Mouse (Mus musculus): ENCODE measurements at regions not wholly inside any gene's neighbourhood (a gene's known extent, or its start where the extent isn't known, plus 50 kb on each side); places are given as distances from the start of the nearest gene placed in this dataset.
"Not testable (repeated sequence)": the region's sequence is repeated elsewhere in the genome, so short reads cannot be mapped to it uniquely, and the experiment has no call there.

- intact Hi-C loops (cut with DNase I), result not testable (repeated sequence)
Observed at GRCm38 (mm10) chr9:113095421-113095820, 612.6 kb downstream of the Pdcd6ip start.

GRCm38 (mm10) chr9:113093863-113094390 lies 614.1 kb downstream of the Pdcd6ip start:
- intact Hi-C loops (cut with DNase I), result no loop called here

GRCm38 (mm10) chr9:113091881-113092280 lies 616.2 kb downstream of the Pdcd6ip start:
- intact Hi-C loops (cut with DNase I), result no loop called here

- intact Hi-C loops (cut with DNase I), result no loop called here
Observed at GRCm38 (mm10) chr9:113087786-113088185, 620.3 kb downstream of the Pdcd6ip start.

DNA sequence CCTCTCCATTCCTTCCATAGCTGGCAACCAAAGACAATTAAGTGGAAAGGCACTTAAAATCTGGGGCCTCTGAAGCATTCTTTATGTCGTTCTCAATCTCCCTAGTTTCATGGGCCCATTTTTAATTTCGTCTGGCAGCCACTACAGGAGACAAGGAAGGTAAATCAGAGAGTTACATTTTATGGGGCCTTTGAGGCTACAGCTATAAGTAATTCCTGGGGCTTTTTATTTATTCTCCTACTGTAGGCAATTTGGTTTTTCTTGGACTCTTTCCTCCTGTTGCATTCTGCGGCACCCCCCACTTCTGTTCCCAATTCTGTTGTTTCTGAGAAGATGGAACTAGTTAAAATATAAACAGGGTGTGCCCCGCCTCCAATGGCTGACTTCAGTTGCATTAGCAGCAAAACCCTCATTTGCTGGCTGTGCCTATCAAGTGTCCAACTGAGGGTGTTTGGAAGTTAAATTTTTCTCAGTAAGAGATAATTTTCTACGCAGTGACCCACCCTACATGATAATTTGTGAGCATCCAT lies 622.7 kb downstream of the Pdcd6ip start:
- intact Hi-C loops (cut with DNase I), result no loop called here

DNA sequence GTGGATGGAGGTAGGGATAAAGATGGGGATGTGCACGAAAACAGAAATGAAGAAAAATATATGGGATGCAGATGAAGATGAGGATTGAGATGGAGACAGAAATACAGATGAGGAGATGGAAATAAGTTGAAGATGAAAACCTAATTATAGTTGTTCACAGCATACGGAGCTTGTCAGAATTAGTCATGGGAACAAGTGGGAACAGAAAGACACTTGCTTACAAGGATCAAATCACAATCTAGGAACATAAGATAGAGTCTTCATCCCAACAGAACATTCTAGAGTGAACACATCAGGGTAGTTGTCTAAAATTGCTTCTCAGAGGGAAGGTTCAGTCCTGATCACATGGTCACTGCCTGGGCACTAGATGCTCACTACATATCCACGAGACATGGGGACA lies 633.2 kb downstream of the Pdcd6ip start:
- intact Hi-C loops (cut with DNase I), result no loop called here

DNA sequence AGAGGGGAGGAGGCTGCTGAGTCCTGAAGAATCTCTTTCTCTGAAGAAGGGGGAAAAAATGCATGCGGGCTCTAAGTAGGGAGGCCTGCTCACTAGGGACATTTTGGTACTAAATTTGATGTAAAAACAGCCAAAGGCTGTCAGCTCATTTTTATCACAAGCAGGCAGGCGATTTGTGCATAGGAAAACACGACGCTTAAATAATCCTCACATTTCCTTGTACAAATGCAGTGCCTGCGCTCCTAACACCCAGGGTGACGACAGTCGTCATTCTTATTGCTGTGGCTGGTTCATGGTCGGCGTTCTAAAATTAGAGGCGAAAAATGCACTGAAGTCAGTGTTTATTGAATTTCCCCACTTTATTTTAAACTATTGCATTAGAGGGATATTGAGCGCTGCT lies 650.6 kb downstream of the Pdcd6ip start:
- intact Hi-C loops (cut with DNase I), result no loop called here

DNA sequence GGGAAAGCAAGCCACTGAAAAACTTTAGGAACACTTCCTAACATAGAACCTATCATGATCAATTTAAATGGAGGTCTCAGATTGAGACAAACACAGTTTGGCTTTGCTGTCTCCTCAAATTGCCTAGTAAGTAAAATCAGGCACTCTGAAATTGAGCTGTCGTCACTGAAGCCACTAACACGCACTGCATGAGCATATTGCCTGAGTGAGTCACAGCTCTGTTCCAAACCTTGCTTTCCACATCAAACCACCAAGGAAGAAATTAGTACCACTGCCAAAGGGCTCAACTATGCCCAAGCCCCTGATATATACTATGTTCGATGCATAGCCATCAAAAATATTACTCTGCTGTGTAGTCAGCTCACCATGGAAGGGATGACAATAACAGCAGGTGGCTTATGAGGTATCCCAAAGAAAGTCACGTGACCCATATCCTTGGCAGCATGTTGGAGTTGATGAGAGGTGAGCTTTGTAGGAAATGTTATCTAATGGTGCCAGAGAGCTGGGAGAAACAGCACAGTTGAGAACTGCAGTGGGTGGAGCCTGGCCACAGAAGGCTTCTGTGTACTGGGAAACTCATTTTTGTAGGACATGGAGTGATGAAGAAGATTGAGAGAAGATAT lies 663.4 kb downstream of the Pdcd6ip start:
- intact Hi-C loops (cut with DNase I), result no loop called here

- intact Hi-C loops (cut with DNase I), result no loop called here
Observed at GRCm38 (mm10) chr9:113040885-113041284, 667.2 kb downstream of the Pdcd6ip start.

DNA sequence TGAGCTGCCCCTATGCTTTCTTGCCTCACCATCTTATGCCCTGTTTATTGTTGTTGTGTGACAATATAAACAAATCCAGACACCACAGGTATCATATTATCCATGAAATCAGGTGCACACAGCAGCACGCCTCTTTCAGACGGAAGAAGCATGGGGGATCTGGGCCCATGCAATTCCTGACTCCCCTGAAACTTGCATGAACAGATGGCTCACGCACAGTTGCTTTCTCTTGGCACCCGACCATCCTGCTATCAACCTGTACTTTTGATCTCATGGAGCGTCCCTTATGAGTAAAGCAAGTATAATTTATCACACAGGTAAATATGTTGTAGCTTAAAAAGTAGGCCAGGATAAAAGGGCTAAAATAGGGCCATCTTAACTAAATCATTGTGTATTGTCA lies 674.1 kb downstream of the Pdcd6ip start:
- intact Hi-C loops (cut with DNase I), result no loop called here

DNA sequence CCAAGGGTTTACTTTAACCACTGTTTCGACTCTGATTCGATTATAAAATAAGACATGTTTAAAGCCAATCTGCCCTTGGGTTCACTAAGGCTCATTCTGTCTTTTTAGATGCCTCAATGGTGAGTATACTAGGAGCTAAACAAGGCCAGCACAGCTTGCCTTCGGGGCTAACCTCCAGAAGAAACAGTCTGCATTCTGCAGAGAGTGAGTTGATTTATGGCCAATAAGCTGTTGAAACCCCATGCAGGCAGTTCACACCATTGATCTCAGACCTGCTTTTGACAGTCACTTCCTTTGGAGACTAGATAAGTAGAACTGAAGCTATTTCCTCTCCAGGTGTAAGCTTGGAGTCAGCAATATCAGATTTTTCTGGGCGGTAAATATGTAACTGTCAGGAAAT lies 679.0 kb downstream of the Pdcd6ip start:
- intact Hi-C loops (cut with DNase I), result no loop called here

DNA sequence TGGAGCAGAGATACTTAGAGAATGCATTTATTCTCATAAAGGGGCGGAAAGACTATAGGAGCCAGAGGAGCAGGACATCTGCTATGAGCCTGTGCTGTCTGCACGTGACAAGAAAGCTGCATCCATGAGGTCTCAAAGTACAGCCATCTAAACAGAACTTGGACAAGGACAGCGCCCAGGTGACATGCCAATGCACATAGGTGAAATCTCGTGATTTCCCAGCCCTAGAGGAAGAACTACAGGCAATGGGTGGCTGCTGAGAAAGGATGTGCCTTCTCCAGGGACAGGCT lies 681.2 kb downstream of the Pdcd6ip start:
- intact Hi-C loops (cut with DNase I), result no loop called here

GRCm38 (mm10) chr9:113026096-113026903 lies 681.8 kb downstream of the Pdcd6ip start:
- intact Hi-C loops (cut with DNase I), result no loop called here

DNA sequence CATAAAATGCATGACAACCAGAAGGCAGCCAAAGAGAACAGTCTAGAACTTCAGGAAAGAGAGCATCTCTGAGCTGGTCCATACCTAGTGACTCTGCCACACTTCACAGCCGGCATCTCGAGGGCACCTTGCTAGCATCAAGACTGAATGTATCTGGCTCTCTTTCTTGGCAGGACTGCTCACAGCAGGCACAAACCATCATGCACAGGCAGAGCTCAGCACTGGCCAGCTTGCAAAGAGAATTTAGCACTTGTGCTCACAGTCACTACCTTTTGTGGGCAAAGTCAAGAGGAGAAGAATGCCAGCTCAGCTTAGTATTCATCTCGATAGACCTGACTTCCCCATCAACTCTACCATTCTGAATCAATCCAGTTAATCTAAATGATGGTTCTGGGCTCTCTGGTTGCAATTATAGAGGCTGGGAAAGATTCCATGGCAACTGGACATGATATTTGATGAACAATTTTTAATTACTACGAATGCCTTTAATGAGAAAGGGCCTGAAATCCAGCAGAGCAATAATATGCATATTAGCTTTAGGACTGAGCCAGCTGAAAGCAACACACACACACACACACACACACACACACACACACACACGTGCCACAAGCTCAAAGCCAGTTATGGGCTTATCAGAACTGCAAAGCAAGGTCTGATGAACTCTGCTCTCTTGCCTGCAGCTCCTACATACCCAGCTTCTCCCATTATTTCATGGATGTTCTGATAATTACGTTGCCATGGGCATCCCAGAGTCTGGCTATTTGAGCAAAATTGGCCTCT lies 686.0 kb downstream of the Pdcd6ip start:
- intact Hi-C loops (cut with DNase I), result no loop called here

GRCm38 (mm10) chr9:113019576-113019975 lies 688.5 kb downstream of the Pdcd6ip start:
- intact Hi-C loops (cut with DNase I), result no loop called here

GRCm38 (mm10) chr9:113008106-113008505 lies 700.0 kb downstream of the Pdcd6ip start:
- intact Hi-C loops (cut with DNase I), result no loop called here

DNA sequence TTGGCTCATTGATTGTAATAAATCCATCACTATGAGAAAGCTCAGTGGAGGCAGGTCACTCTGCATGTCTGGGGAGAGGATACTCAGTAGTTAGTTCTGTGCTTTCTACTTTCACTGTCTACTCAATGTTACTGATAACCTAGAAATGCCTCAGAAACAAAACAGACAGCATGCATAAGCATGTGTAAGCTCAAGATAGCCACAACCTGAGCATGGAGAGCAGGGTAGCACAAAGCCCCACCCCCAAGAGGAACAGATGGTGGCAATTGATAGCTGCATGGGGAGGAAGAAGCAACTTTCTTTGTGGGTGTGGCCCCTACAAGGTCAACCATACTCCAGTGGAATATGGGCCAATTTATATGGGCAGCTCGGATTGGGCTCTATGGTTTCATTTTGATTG lies 711.9 kb downstream of the Pdcd6ip start:
- intact Hi-C loops (cut with DNase I), result no loop called here

DNA sequence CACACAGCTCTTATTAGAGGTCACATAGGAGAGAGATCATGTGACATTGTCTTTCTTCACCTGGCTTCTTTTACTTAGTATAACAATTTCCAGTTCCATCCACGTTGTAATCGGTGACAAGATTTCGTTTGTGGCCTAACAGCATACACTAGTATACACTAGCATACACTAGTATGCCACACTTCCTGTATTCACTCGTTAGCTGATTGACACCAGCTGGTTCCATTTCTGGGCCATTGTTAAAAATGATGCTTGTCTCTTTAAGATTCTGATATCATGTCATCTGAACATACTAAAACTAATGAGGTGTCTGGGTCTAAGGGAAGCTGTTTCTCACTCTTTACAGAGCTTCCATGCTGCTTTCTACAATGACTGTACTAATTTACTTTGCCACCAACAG lies 713.3 kb downstream of the Pdcd6ip start:
- intact Hi-C loops (cut with DNase I), result no loop called here

- intact Hi-C loops (cut with DNase I), result no loop called here
Observed at GRCm38 (mm10) chr9:112993627-112994026, 714.4 kb downstream of the Pdcd6ip start.

DNA sequence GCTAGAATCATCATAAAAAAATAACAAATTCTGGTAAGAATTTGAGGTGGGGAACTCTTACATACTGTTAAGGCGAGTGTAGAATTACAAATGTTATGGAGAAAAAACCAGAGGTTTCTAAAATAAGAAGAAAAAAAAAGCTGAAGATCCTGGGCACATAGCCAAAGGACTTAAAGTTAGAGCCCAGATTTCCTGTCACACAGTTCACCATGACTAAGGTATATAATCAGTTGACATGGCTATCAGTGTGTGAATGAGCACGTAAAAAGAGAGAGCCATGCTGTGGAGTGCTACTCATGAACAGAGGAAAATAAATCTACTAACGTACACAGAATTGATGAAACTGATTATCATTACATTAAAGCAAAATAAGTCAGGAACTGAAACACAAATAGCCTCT lies 715.1 kb downstream of the Pdcd6ip start:
- intact Hi-C loops (cut with DNase I), result no loop called here

DNA sequence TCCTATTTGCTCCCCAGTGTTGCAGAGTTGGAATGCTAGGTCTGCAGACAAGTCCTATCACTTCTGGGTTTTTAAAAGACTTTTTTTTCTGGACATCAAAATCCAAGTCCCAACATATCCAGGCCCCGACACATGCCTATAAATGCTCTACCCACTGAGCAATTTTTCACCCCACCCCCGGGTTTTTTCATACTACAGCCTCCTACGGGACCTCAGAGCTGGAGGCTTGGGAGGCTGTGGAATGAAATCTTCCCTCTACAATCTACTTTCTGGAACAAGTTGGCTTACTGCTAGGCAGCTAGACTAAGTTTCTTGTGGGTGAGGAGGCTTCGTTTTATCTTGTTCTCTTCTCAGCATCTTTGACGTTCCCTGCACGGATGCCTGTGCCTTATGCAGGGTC lies 724.7 kb downstream of the Pdcd6ip start:
- intact Hi-C loops (cut with DNase I), result no loop called here

GRCm38 (mm10) chr9:112951567-112951966 lies 715.8 kb upstream of the Arpp21 start:
- intact Hi-C loops (cut with DNase I), result no loop called here

Data from adrenal gland (tissue).